Mouse (Mus musculus): Measurements from ENCODE around the gene 4930544D05Rik.

- TF ChIP-seq POLR2A (IDR thresholded peaks at IDR 0.05; ENCODE audit: insufficient read depth, low read length): no peak
- no peak for TF ChIP-seq CTCF (IDR thresholded peaks at IDR 0.05; ENCODE audit: low read depth, low read length)
- TF ChIP-seq EP300 (IDR thresholded peaks at IDR 0.05; ENCODE audit: insufficient read depth, low read depth, low read length): no peak
These were observed 41.8 kb upstream of the 4930544D05Rik start for GRCm38 (mm10) chr11:70573872-70574271.

All from ES-Bruce4 (cell line).